Mouse (Mus musculus) midbrain, postnatal 0 days (tissue): ENCODE measurements around the gene Tyro3. TPM values are rescaled to one million over a fixed set of nuclear protein-coding genes. Genes with fewer than 3 reads are reported as not detected.

Experiments
- ATAC-seq: fragments of 200-750 bp; cut with Nextera tagmentation; 2 replicates; pipeline ENCODE4 v1.8.0; 2017; ENCODE audit warnings: moderate number of reproducible peaks, mild to moderate bottlenecking, moderate TSS enrichment, moderate library complexity; ENCODE audit not compliant: low FRiP score
- DNase-seq: peaks from one replicate; pipeline ENCODE4 v3.0.0-alpha.2; 2015; ENCODE audit warnings: low spot score
- H3K27ac ChIP-seq: fragments of 300-500 bp; sonication (generic); 2 replicates; pipeline ENCODE4 v1.5.1; 2014; ENCODE audit warnings: low read depth, mild to moderate bottlenecking, low read length, mixed read lengths
- H3K27me3 ChIP-seq: fragments of 300-500 bp; sonication (generic); 2 replicates; pipeline ENCODE4 v1.6.1; 2014; ENCODE audit warnings: low read length, control low read depth, mixed read lengths; ENCODE audit not compliant: insufficient read depth
- H3K36me3 ChIP-seq: fragments of 300-500 bp; sonication (generic); 2 replicates; pipeline ENCODE4 v1.6.1; 2014; ENCODE audit warnings: low read length, control low read depth, mixed read lengths; ENCODE audit not compliant: insufficient read depth
- H3K4me1 ChIP-seq: fragments of 300-500 bp; sonication (generic); 2 replicates; pipeline ENCODE4 v1.6.1; 2014; ENCODE audit warnings: mild to moderate bottlenecking, control low read depth, antibody characterized with exemption, low read length, mixed read lengths; ENCODE audit not compliant: insufficient read depth
- H3K4me2 ChIP-seq: fragments of 300-500 bp; sonication (generic); 2 replicates; pipeline ENCODE4 v1.6.1; 2014; ENCODE audit warnings: low read depth, mild to moderate bottlenecking, low read length, mixed read lengths; ENCODE audit not compliant: poor library complexity, severe bottlenecking
- H3K4me3 ChIP-seq: fragments of 300-500 bp; sonication (generic); 2 replicates; pipeline ENCODE4 v1.5.1; 2014; ENCODE audit warnings: low read depth, mild to moderate bottlenecking, low read length, moderate library complexity
- H3K9ac ChIP-seq: fragments of 300-500 bp; sonication (generic); replicated peaks from 2 replicates; pipeline ENCODE4 v1.6.1; 2014; ENCODE audit warnings: mild to moderate bottlenecking, low read length, moderate library complexity, mixed read lengths; ENCODE audit not compliant: poor library complexity, severe bottlenecking
- H3K9me3 ChIP-seq: fragments of 300-500 bp; sonication (generic); 2 replicates; pipeline ENCODE4 v1.6.1; 2016; ENCODE audit warnings: low read length, control low read depth
- CTCF ChIP-seq: IDR thresholded peaks from 2 replicates; pipeline ENCODE4 v1.5.1; 2016; ENCODE audit warnings: antibody characterized with exemption, mild to moderate bottlenecking
- WGBS: fragments of 180-500 bp; shearing (Covaris S2); extraction: QIAGEN DNeasy Blood & Tissue Kit; methylation state at CpG from one replicate; pipeline ENCODE4 v1.1.7; 2014; 5-methylcytosine and 5-hydroxymethylcytosine counted together
- polyA plus RNA-seq: library from polyadenylated mRNA; unstranded; fragments of >200 nt; fragmentation: Nextera tagmentation; extraction: Ambion mirVana; gene quantifications from 2 replicates; pipeline ENCODE4 v1.2.1, GENCODE M21; 2015
- total RNA-seq: library from RNA; depleted of rRNA; stranded (reverse); fragments of >200 nt; gene quantifications from 2 replicates; pipeline ENCODE4 v1.2.3, GENCODE M21; 2014; rRNA removed

The Tyro3 gene
- total RNA-seq (66.3 and 72.0 TPM in 2 replicates), polyA plus RNA-seq (21.3 and 21.8 TPM in 2 replicates)

- H3K4me3 ChIP-seq = 0 out of 2 replicates have a peak within 1 kb of the TSS, but pooled peaks have one; percentile 82
- no peaks in the 10 kb centered on the region for H3K36me3 ChIP-seq
- no peak for DNase-seq
- H3K9ac ChIP-seq = no peak within 1 kb of the TSS
- ATAC-seq = no peak
- no peak within 1 kb of the TSS for H3K4me2 ChIP-seq
- no peak for TF ChIP-seq CTCF
- no peaks in the 10 kb centered on the region for H3K9me3 ChIP-seq
- 62% methylated on average over 5 of the region's 5 CpGs for WGBS
- 0 out of 2 replicates have a peak, but pooled peaks cover 4% of the 10 kb centered on the region for H3K27me3 ChIP-seq
- H3K4me1 ChIP-seq = no peaks in the 10 kb centered on the region
- no peak within 1 kb of the TSS for H3K27ac ChIP-seq
These were observed at the start of gene Tyro3 for GRCm38 (mm10) chr2:119797279-119797783. Gene Tyro3 (plus strand): TSS chr2:119797733.

GRCm38 (mm10) chr2:119749260-119749659 lies 48.3 kb upstream of the Tyro3 start:
- WGBS = 74% methylated on average over 13 of the region's 13 CpGs
- DNase-seq (no peak), ATAC-seq (no peak)
- no peak overlapping the region for H3K9ac ChIP-seq
- H3K9me3 ChIP-seq = no peaks in the 10 kb centered on the region
- no peaks in the 10 kb centered on the region; the same call in 1 of the 2 replicates for H3K4me1 ChIP-seq
- no peaks in the 10 kb centered on the region for H3K36me3 ChIP-seq
- TF ChIP-seq CTCF = no peak
- no peak overlapping the region for H3K4me3 ChIP-seq
- H3K27me3 ChIP-seq = 0 out of 2 replicates have a peak, but pooled peaks cover 12% of the 10 kb centered on the region
- H3K4me2 ChIP-seq = no peak overlapping the region
- no peak overlapping the region for H3K27ac ChIP-seq

DNA sequence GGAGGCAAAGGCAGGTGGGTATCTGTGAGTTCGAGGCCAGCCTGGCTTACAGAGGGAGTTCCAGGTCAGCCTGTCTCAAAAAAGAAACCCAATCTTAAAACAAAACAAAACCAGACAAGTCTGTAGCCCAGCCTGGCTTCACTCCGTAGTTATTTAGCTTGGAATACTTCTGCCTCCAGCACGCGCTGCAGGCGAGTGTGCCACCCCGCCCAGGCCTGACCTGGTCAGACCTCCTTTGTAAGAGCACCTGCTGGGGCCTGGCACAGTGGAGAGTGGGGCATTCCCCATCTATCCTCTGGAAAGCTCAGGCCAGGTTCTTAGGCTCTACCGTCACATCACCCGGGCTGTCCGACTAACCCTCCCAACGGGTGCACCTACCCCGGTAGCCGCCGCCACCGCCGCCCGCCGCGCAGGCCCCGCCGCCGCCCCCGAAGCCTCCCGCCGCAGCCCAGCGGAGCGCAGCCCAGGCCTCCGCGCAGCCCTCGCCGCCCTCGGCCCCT lies 39.9 kb upstream of the Tyro3 start:
- 4% methylated on average over 19 of the region's 31 CpGs for WGBS
- peaks cover 33% of the 10 kb centered on the region for H3K27me3 ChIP-seq
- peak overlapping the region; percentile 50 for H3K9ac ChIP-seq
- H3K27ac ChIP-seq = no peak overlapping the region
- ATAC-seq (no peak; the same call in 1 of the 2 replicates), DNase-seq (peak; percentile 15)
- no peaks in the 10 kb centered on the region for H3K9me3 ChIP-seq
- H3K36me3 ChIP-seq = no peaks in the 10 kb centered on the region
- H3K4me3 ChIP-seq = peak overlapping the region; percentile 72
- no peak for TF ChIP-seq CTCF
- H3K4me1 ChIP-seq = 0 out of 2 replicates have a peak, but pooled peaks cover 6% of the 10 kb centered on the region
- H3K4me2 ChIP-seq = peak overlapping the region; percentile 87

DNA sequence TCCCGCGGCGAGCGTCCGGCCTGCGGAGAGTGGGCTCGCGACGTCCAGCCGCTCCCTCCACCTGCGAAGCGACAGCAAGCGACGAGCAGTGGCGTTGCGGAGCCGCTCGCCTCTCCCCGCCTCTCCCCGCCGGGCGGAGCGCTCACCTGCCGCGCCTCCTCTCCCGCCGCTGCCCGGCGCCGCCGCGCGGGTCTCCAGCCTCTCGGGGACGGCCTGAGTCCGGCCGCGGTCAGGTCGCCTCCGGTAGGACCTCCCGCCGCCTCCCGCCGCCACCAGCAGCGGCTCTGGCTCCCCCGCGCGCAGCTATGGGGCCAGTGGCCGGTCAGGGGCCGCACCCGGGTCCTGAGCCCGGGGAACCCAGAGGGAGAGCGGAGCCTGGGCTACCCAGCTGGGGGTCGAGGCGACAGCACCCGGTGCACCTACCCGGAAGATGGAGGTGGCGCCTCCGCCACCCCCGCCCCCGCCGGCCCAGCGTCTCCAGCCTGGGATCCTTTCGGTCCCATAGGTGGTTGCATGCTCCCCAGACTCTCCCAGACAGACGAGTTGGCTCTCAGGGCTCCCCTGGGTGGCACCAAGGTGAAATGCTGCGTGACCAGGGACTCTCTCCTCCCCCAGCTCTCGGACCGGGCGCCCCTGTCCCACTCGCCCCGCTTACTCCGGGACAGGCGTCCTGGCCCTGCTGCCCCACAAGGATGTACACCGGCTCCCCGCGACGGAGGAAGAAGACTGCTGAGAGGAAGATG lies 39.3 kb upstream of the Tyro3 start:
- Histone ChIP-seq H3K36me3 (no peaks in the 10 kb centered on the region), H3K4me1 (0 out of 2 replicates have a peak, but pooled peaks cover 6% of the 10 kb centered on the region), H3K4me3 (peak overlapping the region; percentile 72), H3K27me3 (peaks cover 33% of the 10 kb centered on the region), H3K27ac (no peak overlapping the region), H3K9ac (peak overlapping the region; percentile 50), H3K4me2 (peak overlapping the region; percentile 87), H3K9me3 (no peaks in the 10 kb centered on the region)
- ATAC-seq = peak; percentile 60; the same call in 1 of the 2 replicates
- DNase-seq = no peak
- no peak for TF ChIP-seq CTCF
- WGBS = 1% methylated on average over 49 of the region's 77 CpGs

GRCm38 (mm10) chr2:119758844-119759835 lies 38.4 kb upstream of the Tyro3 start:
- peak overlapping the region; percentile 87 for H3K4me2 ChIP-seq
- H3K9me3 ChIP-seq = no peaks in the 10 kb centered on the region
- TF ChIP-seq CTCF = no peak
- H3K27me3 ChIP-seq = peaks cover 29% of the 10 kb centered on the region
- DNase-seq (no peak), ATAC-seq (no peak)
- H3K36me3 ChIP-seq = peaks cover 7% of the 10 kb centered on the region; the same call in 1 of the 2 replicates
- WGBS = 7% methylated on average over 44 of the region's 44 CpGs
- H3K4me1 ChIP-seq = 0 out of 2 replicates have a peak, but pooled peaks cover 6% of the 10 kb centered on the region
- H3K4me3 ChIP-seq = peak overlapping the region; percentile 72
- no peak overlapping the region for H3K27ac ChIP-seq
- H3K9ac ChIP-seq = 0 out of 2 replicates have a peak overlapping the region, but pooled peaks have one; percentile 50
